Mouse (Mus musculus) ES-E14 (cell line): ENCODE measurements around the gene Afm. TPM values are rescaled to one million over a fixed set of nuclear protein-coding genes. Genes with fewer than 3 reads are reported as not detected.

ENCODE experiments used
- DNase-seq: peaks from one replicate; pipeline ENCODE4 v3.0.0-alpha.2; 2013; ENCODE audit warnings: low read depth, low spot score
- H3K27ac ChIP-seq: 2 replicates; pipeline ENCODE4 v1.5.1; 2012; ENCODE audit warnings: low read depth, mild to moderate bottlenecking, low read length, moderate library complexity, mixed read lengths; ENCODE audit not compliant: poor library complexity, insufficient read depth, severe bottlenecking
- H3K36me3 ChIP-seq: 2 replicates; pipeline ENCODE4 v1.6.1; 2012; ENCODE audit warnings: mild to moderate bottlenecking, low read length, moderate library complexity, mixed read lengths; ENCODE audit not compliant: control insufficient read depth, poor library complexity, insufficient read depth, severe bottlenecking
- H3K4me1 ChIP-seq, 2 experiments: fragments of 150-350 bp in 1 of 2; sonication (generic) in 1 of 2; 2 replicates each; pipeline ENCODE4 v1.6.1; 2012; ENCODE audit warnings: low read length in 2 of 2, mild to moderate bottlenecking in 1 of 2, mixed read lengths in 1 of 2; ENCODE audit not compliant: control insufficient read depth in 2 of 2, insufficient read depth in 2 of 2, poor library complexity in 1 of 2
- H3K4me3 ChIP-seq, 2 experiments: fragments of 150-350 bp in 1 of 2; sonication (generic) in 1 of 2; 2 replicates each; pipeline ENCODE4 v1.5.1; 2012; ENCODE audit warnings: low read length in 2 of 2, low read depth in 1 of 2, mild to moderate bottlenecking in 1 of 2, mixed read lengths in 1 of 2; ENCODE audit not compliant: insufficient read depth in 1 of 2, poor library complexity in 1 of 2, severe bottlenecking in 1 of 2
- H3K9ac ChIP-seq: 2 replicates; pipeline ENCODE4 v1.6.1; 2012; ENCODE audit warnings: low read depth, mild to moderate bottlenecking, low read length, mixed read lengths; ENCODE audit not compliant: poor library complexity, insufficient read depth, severe bottlenecking
- H3K9me3 ChIP-seq: fragments of 150-350 bp; sonication (generic); 2 replicates; pipeline ENCODE4 v1.6.1; 2012; ENCODE audit warnings: low read depth, mild to moderate bottlenecking, low read length; ENCODE audit not compliant: control insufficient read depth, insufficient read depth
- CHD2 ChIP-seq: IDR thresholded peaks from 2 replicates; pipeline ENCODE4 v1.6.1; 2014; ENCODE audit warnings: mild to moderate bottlenecking, low read depth, low read length, inconsistent platforms
- HCFC1 ChIP-seq: IDR thresholded peaks from 2 replicates; pipeline ENCODE4 v1.6.1; 2012; ENCODE audit warnings: low read length, inconsistent platforms, borderline replicate concordance; ENCODE audit not compliant: insufficient read depth
- MAFK ChIP-seq: IDR thresholded peaks from 2 replicates; pipeline ENCODE4 v1.6.1; 2014; ENCODE audit warnings: mild to moderate bottlenecking, low read depth, low read length, inconsistent platforms; ENCODE audit not compliant: insufficient read depth
- ZC3H11A ChIP-seq: IDR thresholded peaks from 2 replicates; pipeline ENCODE4 v1.6.1; 2012; ENCODE audit warnings: low read depth, mild to moderate bottlenecking, inconsistent platforms, low read length, borderline replicate concordance
- ZNF384 ChIP-seq: IDR thresholded peaks from 2 replicates; pipeline ENCODE4 v1.6.1; 2012; ENCODE audit warnings: low read depth, low read length, inconsistent platforms
- in situ Hi-C, 2 experiments: fragments of 600-800 bp; cut with MboI; formaldehyde crosslinking; loops; one replicate each; pipeline ENCODE4 v1.15.1; 2025; ENCODE audit warnings: low sequenced_read_pairs in 2 of 2, inconsistent platforms in 1 of 2; ENCODE audit not compliant: unreplicated experiment in 2 of 2
- total RNA-seq: library from RNA; depleted of rRNA; stranded (reverse); fragments of 300-350 nt; gene quantifications from 2 replicates; pipeline ENCODE4 v1.2.3, GENCODE M21; 2012

Afm gene
- total RNA-seq, 1 experiment: not detected

- Histone ChIP-seq H3K27ac (no peak overlapping the region), H3K9me3 (no peaks in the 10 kb centered on the region), H3K9ac (no peak overlapping the region), H3K36me3 (no peaks in the 10 kb centered on the region), H3K4me3 (no peak overlapping the region), H3K4me1 (no peaks in the 10 kb centered on the region)
- TF ChIP-seq MAFK (no peak), ZNF384 (no peak), ZC3H11A (no peak), HCFC1 (no peak), CHD2 (no peak)
- in situ Hi-C loops: no loop called here
- no peak for DNase-seq
These were observed 49.6 kb downstream of the Afm start for GRCm38 (mm10) chr5:90568338-90568737.

GRCm38 (mm10) chr5:90571216-90571615 lies 52.5 kb downstream of the Afm start:
- Histone ChIP-seq H3K4me3 (no peak overlapping the region), H3K36me3 (no peaks in the 10 kb centered on the region), H3K9me3 (no peaks in the 10 kb centered on the region), H3K4me1 (no peaks in the 10 kb centered on the region), H3K27ac (no peak overlapping the region), H3K9ac (no peak overlapping the region)
- in situ Hi-C loops: no loop called here
- no peak for DNase-seq
- TF ChIP-seq HCFC1 (no peak), CHD2 (no peak), ZC3H11A (no peak), ZNF384 (no peak), MAFK (no peak)

GRCm38 (mm10) chr5:90577751-90578150 lies 59.0 kb downstream of the Afm start:
- in situ Hi-C loops: loop anchor here in 1 of 2 experiments (25.0 kb wide), 1 partner anchor 365 kb away; the partner anchor contains the start of gene Cox18

GRCm38 (mm10) chr5:90579556-90579955 lies 60.8 kb downstream of the Afm start:
- Histone ChIP-seq H3K9ac (no peak overlapping the region), H3K4me1 (no peaks in the 10 kb centered on the region), H3K36me3 (no peaks in the 10 kb centered on the region), H3K9me3 (no peaks in the 10 kb centered on the region), H3K27ac (no peak overlapping the region), H3K4me3 (no peak overlapping the region)
- in situ Hi-C loops: loop anchor here in 1 of 2 experiments (25.0 kb wide), 1 partner anchor 367 kb away; the partner anchor contains the start of gene Cox18
- no peak for TF ChIP-seq ZC3H11A
- no peak for TF ChIP-seq CHD2
- TF ChIP-seq ZNF384: no peak
- no peak for TF ChIP-seq HCFC1
- TF ChIP-seq MAFK: no peak
- DNase-seq: no peak

More at GRCm38 (mm10) chr5:90577751-90578150, 59.0 kb downstream of the Afm start:
- Histone ChIP-seq H3K4me3 (no peak overlapping the region), H3K4me1 (no peaks in the 10 kb centered on the region), H3K27ac (no peak overlapping the region), H3K9ac (no peak overlapping the region), H3K36me3 (no peaks in the 10 kb centered on the region), H3K9me3 (no peaks in the 10 kb centered on the region)
- no peak for DNase-seq
- no peak for TF ChIP-seq HCFC1

DNA sequence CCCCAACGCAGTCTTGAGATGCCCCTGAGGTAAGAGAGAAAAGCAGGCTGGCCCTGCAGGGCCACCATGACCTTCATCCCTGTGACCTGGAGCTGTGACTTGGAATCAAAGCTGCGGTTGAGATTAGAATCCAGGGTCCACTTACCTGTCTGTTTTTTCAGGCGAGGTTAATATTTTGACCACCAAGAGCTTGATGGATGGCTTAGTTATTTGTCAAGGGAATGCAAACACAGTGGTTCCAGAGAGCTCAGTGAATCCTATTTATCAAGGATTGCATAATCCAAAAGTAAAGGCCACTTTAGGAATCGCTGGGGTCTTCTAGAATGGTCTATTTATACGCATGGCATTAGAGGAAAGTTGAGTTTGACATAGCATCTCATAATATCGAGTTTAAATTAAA lies 63.4 kb downstream of the Afm start:
- H3K4me3 ChIP-seq: no peak overlapping the region
- H3K9ac ChIP-seq: no peak overlapping the region
- DNase-seq: no peak
- in situ Hi-C loops: loop anchor here in 1 of 2 experiments (25.0 kb wide), 1 partner anchor 370 kb away; the partner anchor contains the start of gene Cox18
- H3K4me1 ChIP-seq: no peaks in the 10 kb centered on the region
- no peaks in the 10 kb centered on the region for H3K36me3 ChIP-seq
- TF ChIP-seq CHD2 (no peak), ZC3H11A (no peak), HCFC1 (no peak), MAFK (no peak), ZNF384 (no peak)
- H3K9me3 ChIP-seq: no peaks in the 10 kb centered on the region
- H3K27ac ChIP-seq: no peak overlapping the region
